Mouse (Mus musculus) cerebellum, postnatal 4 days (tissue): ENCODE measurements around the gene Itm2b.

Experiments used
- DNase-seq, 2 experiments: peaks; one replicate each; pipeline ENCODE4 v3.0.0; 2022; ENCODE audit warnings: low spot score in 2 of 2, mixed read lengths in 1 of 2

Gene Itm2b

GRCm38 (mm10) chr14:73368966-73369365 lies 16.1 kb downstream of the Itm2b start:
- no peak for DNase-seq

GRCm38 (mm10) chr14:73368221-73368620 lies 16.9 kb downstream of the Itm2b start:
- DNase-seq: no peak

GRCm38 (mm10) chr14:73366278-73366677 lies 18.8 kb downstream of the Itm2b start:
- no peak for DNase-seq

- no peak for DNase-seq
These were observed 21.3 kb downstream of the Itm2b start for GRCm38 (mm10) chr14:73363782-73364181.

GRCm38 (mm10) chr14:73354700-73355099 lies 30.4 kb downstream of the Itm2b start:
- DNase-seq: no peak

- DNase-seq: no peak
These were observed 34.0 kb downstream of the Itm2b start for GRCm38 (mm10) chr14:73351118-73351517.

GRCm38 (mm10) chr14:73350029-73350428 lies 35.1 kb downstream of the Itm2b start:
- no peak for DNase-seq

GRCm38 (mm10) chr14:73349061-73349670 lies 35.9 kb downstream of the Itm2b start:
- DNase-seq: no peak

- no peak for DNase-seq
These were observed 37.8 kb downstream of the Itm2b start for GRCm38 (mm10) chr14:73347302-73347701.

GRCm38 (mm10) chr14:73345614-73346013 lies 39.5 kb downstream of the Itm2b start:
- no peak for DNase-seq

GRCm38 (mm10) chr14:73340051-73340755 lies 44.9 kb downstream of the Itm2b start:
- no peak for DNase-seq

- DNase-seq: no peak
These were observed 45.5 kb downstream of the Itm2b start for GRCm38 (mm10) chr14:73339615-73340014.

- DNase-seq: no peak
These were observed 48.6 kb downstream of the Itm2b start for GRCm38 (mm10) chr14:73336316-73337080.

- DNase-seq: no peak
These were observed 49.9 kb downstream of the Itm2b start for GRCm38 (mm10) chr14:73334926-73335805.

GRCm38 (mm10) chr14:73333880-73334279 lies 51.2 kb downstream of the Itm2b start:
- no peak for DNase-seq

GRCm38 (mm10) chr14:73331386-73331785 lies 53.7 kb downstream of the Itm2b start:
- DNase-seq: no peak

GRCm38 (mm10) chr14:73329871-73330270 lies 55.2 kb downstream of the Itm2b start:
- DNase-seq: no peak

- no peak for DNase-seq
These were observed 58.6 kb downstream of the Itm2b start for GRCm38 (mm10) chr14:73326511-73326910.

- peak; percentile 50 to 81 for DNase-seq
These were observed 59.4 kb downstream of the Itm2b start, which contains the start of gene Rb1 for GRCm38 (mm10) chr14:73325456-73326381. Gene Rb1, minus strand, starts transcription at chr14:73325822.

GRCm38 (mm10) chr14:73324634-73325455 lies 60.2 kb downstream of the Itm2b start:
- peak in 1 of 2 experiments; percentile 50 for DNase-seq
